Mouse (Mus musculus): ENCODE measurements at regions not wholly inside any gene's neighbourhood (a gene's known extent, or its start where the extent isn't known, plus 50 kb on each side); places are given as distances from the start of the nearest gene placed in this dataset.
A peak's percentile ranks its signal among the peaks of the same experiment; 100 is the strongest.

- Histone ChIP-seq H3K9me3 (ENCODE audit: control insufficient read depth, low read length) (no peaks in the 10 kb centered on the region), H3K27me3 (ENCODE audit: control insufficient read depth, insufficient read depth, low read length) (no peaks in the 10 kb centered on the region), H3K4me2 (ENCODE audit: low read depth, severe bottlenecking) (no peak overlapping the region), H3K36me3 (ENCODE audit: control insufficient read depth, insufficient read depth, low read length) (no peaks in the 10 kb centered on the region), H3K27ac (replicated peaks; ENCODE audit: low read depth, low read length) (no peak overlapping the region), H3K4me1 (ENCODE audit: control insufficient read depth, insufficient read depth, low read length) (no peaks in the 10 kb centered on the region), H3K9ac (ENCODE audit: low read length) (no peak overlapping the region), H3K4me3 (ENCODE audit: low read depth, low read length) (no peak overlapping the region)
- ATAC-seq (ENCODE audit: insufficient number of reproducible peaks, low FRiP score, low TSS enrichment, low read depth), result no peak
- WGBS, result 89% methylated on average over 6 of the region's 6 CpGs
- DNase-seq (ENCODE audit: low spot score), result no peak
Observed at GRCm38 (mm10) chr11:45719821-45720220, 132.0 kb upstream of the Clint1 start.

- H3K4me3 ChIP-seq (ENCODE audit: low read depth, low read length), result no peak overlapping the region
- peak; percentile 48 for DNase-seq (ENCODE audit: low spot score)
- H3K9ac ChIP-seq (ENCODE audit: low read length), result no peak overlapping the region
- no peaks in the 10 kb centered on the region for H3K36me3 ChIP-seq (ENCODE audit: control insufficient read depth, insufficient read depth, low read length)
- no peak for ATAC-seq (ENCODE audit: insufficient number of reproducible peaks, low FRiP score, low TSS enrichment, low read depth)
- 32% methylated on average over 3 of the region's 3 CpGs for WGBS
- H3K9me3 ChIP-seq (ENCODE audit: control insufficient read depth, low read length), result no peaks in the 10 kb centered on the region
- H3K27me3 ChIP-seq (ENCODE audit: control insufficient read depth, insufficient read depth, low read length), result no peaks in the 10 kb centered on the region
- no peak overlapping the region for H3K4me2 ChIP-seq (ENCODE audit: low read depth, severe bottlenecking)
- H3K27ac ChIP-seq (replicated peaks; ENCODE audit: low read depth, low read length), result no peak overlapping the region
- peaks cover 9% of the 10 kb centered on the region; the same call in 1 of the 2 replicates for H3K4me1 ChIP-seq (ENCODE audit: control insufficient read depth, insufficient read depth, low read length)
Observed at GRCm38 (mm10) chr11:45736561-45736960, 115.3 kb upstream of the Clint1 start.

- Histone ChIP-seq H3K4me1 (ENCODE audit: control insufficient read depth, insufficient read depth, low read length) (peaks cover 9% of the 10 kb centered on the region; the same call in 1 of the 2 replicates), H3K4me2 (ENCODE audit: low read depth, severe bottlenecking) (no peak overlapping the region), H3K4me3 (ENCODE audit: low read depth, low read length) (no peak overlapping the region), H3K27ac (replicated peaks; ENCODE audit: low read depth, low read length) (no peak overlapping the region), H3K27me3 (ENCODE audit: control insufficient read depth, insufficient read depth, low read length) (no peaks in the 10 kb centered on the region), H3K36me3 (ENCODE audit: control insufficient read depth, insufficient read depth, low read length) (no peaks in the 10 kb centered on the region), H3K9ac (ENCODE audit: low read length) (no peak overlapping the region), H3K9me3 (ENCODE audit: control insufficient read depth, low read length) (no peaks in the 10 kb centered on the region)
- DNase-seq (ENCODE audit: low spot score) (no peak), ATAC-seq (ENCODE audit: insufficient number of reproducible peaks, low FRiP score, low TSS enrichment, low read depth) (no peak)
- 80% methylated on average over 6 of the region's 6 CpGs for WGBS
Observed at GRCm38 (mm10) chr11:45738331-45738730, 113.5 kb upstream of the Clint1 start.

GRCm38 (mm10) chr11:45745941-45746340 is 105.9 kb upstream of the Clint1 start:
- no peak for ATAC-seq (ENCODE audit: insufficient number of reproducible peaks, low FRiP score, low TSS enrichment, low read depth)
- H3K4me3 ChIP-seq (ENCODE audit: low read depth, low read length), result no peak overlapping the region
- H3K27me3 ChIP-seq (ENCODE audit: control insufficient read depth, insufficient read depth, low read length), result no peaks in the 10 kb centered on the region
- H3K9ac ChIP-seq (ENCODE audit: low read length), result no peak overlapping the region
- H3K4me2 ChIP-seq (ENCODE audit: low read depth, severe bottlenecking), result no peak overlapping the region
- no peaks in the 10 kb centered on the region for H3K36me3 ChIP-seq (ENCODE audit: control insufficient read depth, insufficient read depth, low read length)
- no peak for DNase-seq (ENCODE audit: low spot score)
- no peak overlapping the region for H3K27ac ChIP-seq (replicated peaks; ENCODE audit: low read depth, low read length)
- 84% methylated on average over 2 of the region's 2 CpGs for WGBS
- H3K9me3 ChIP-seq (ENCODE audit: control insufficient read depth, low read length), result no peaks in the 10 kb centered on the region
- no peaks in the 10 kb centered on the region for H3K4me1 ChIP-seq (ENCODE audit: control insufficient read depth, insufficient read depth, low read length)

- Histone ChIP-seq H3K4me2 (ENCODE audit: low read depth, severe bottlenecking) (no peak overlapping the region), H3K36me3 (ENCODE audit: control insufficient read depth, insufficient read depth, low read length) (no peaks in the 10 kb centered on the region), H3K9ac (ENCODE audit: low read length) (no peak overlapping the region), H3K9me3 (ENCODE audit: control insufficient read depth, low read length) (no peaks in the 10 kb centered on the region), H3K4me3 (ENCODE audit: low read depth, low read length) (no peak overlapping the region), H3K4me1 (ENCODE audit: control insufficient read depth, insufficient read depth, low read length) (peaks cover 4% of the 10 kb centered on the region; the same call in 1 of the 2 replicates), H3K27ac (replicated peaks; ENCODE audit: low read depth, low read length) (no peak overlapping the region), H3K27me3 (ENCODE audit: control insufficient read depth, insufficient read depth, low read length) (no peaks in the 10 kb centered on the region)
- DNase-seq (ENCODE audit: low spot score), result no peak
- 66% methylated on average over 2 of the region's 2 CpGs for WGBS
- ATAC-seq (ENCODE audit: insufficient number of reproducible peaks, low FRiP score, low TSS enrichment, low read depth), result no peak
Observed at GRCm38 (mm10) chr11:45750249-45750648, 101.6 kb upstream of the Clint1 start.

- peaks cover 4% of the 10 kb centered on the region; the same call in 1 of the 2 replicates for H3K4me1 ChIP-seq (ENCODE audit: control insufficient read depth, insufficient read depth, low read length)
- DNase-seq (ENCODE audit: low spot score) (peak; percentile 56), ATAC-seq (ENCODE audit: insufficient number of reproducible peaks, low FRiP score, low TSS enrichment, low read depth) (peak; percentile 60; the same call in 1 of the 2 replicates)
- H3K4me3 ChIP-seq (ENCODE audit: low read depth, low read length), result no peak overlapping the region
- no peaks in the 10 kb centered on the region for H3K9me3 ChIP-seq (ENCODE audit: control insufficient read depth, low read length)
- H3K27me3 ChIP-seq (ENCODE audit: control insufficient read depth, insufficient read depth, low read length), result no peaks in the 10 kb centered on the region
- no peak overlapping the region for H3K4me2 ChIP-seq (ENCODE audit: low read depth, severe bottlenecking)
- no peak overlapping the region for H3K27ac ChIP-seq (replicated peaks; ENCODE audit: low read depth, low read length)
- H3K9ac ChIP-seq (ENCODE audit: low read length), result no peak overlapping the region
- 47% methylated on average over 1 of the region's 1 CpGs for WGBS
- H3K36me3 ChIP-seq (ENCODE audit: control insufficient read depth, insufficient read depth, low read length), result no peaks in the 10 kb centered on the region
Observed at GRCm38 (mm10) chr11:45752237-45752636, 99.6 kb upstream of the Clint1 start.

- Histone ChIP-seq H3K4me2 (ENCODE audit: low read depth, severe bottlenecking) (no peak overlapping the region), H3K4me1 (ENCODE audit: control insufficient read depth, insufficient read depth, low read length) (peaks cover 4% of the 10 kb centered on the region; the same call in 1 of the 2 replicates)
- WGBS, result 62% methylated on average over 2 of the region's 2 CpGs
Observed at GRCm38 (mm10) chr11:45752791-45753190, 99.1 kb upstream of the Clint1 start.

GRCm38 (mm10) chr11:45767081-45767480 is 84.8 kb upstream of the Clint1 start:
- Histone ChIP-seq H3K27ac (replicated peaks; ENCODE audit: low read depth, low read length) (no peak overlapping the region), H3K4me3 (ENCODE audit: low read depth, low read length) (no peak overlapping the region), H3K36me3 (ENCODE audit: control insufficient read depth, insufficient read depth, low read length) (no peaks in the 10 kb centered on the region), H3K4me1 (ENCODE audit: control insufficient read depth, insufficient read depth, low read length) (no peaks in the 10 kb centered on the region), H3K27me3 (ENCODE audit: control insufficient read depth, insufficient read depth, low read length) (no peaks in the 10 kb centered on the region), H3K9ac (ENCODE audit: low read length) (no peak overlapping the region), H3K4me2 (ENCODE audit: low read depth, severe bottlenecking) (no peak overlapping the region), H3K9me3 (ENCODE audit: control insufficient read depth, low read length) (no peaks in the 10 kb centered on the region; the same call in 1 of the 2 replicates)
- ATAC-seq (ENCODE audit: insufficient number of reproducible peaks, low FRiP score, low TSS enrichment, low read depth), result no peak
- no peak for DNase-seq (ENCODE audit: low spot score)
- 79% methylated on average over 4 of the region's 4 CpGs for WGBS

More at GRCm38 (mm10) chr11:45752791-45753190, 99.1 kb upstream of the Clint1 start:
- Histone ChIP-seq H3K27me3 (ENCODE audit: control insufficient read depth, insufficient read depth, low read length) (no peaks in the 10 kb centered on the region), H3K36me3 (ENCODE audit: control insufficient read depth, insufficient read depth, low read length) (no peaks in the 10 kb centered on the region), H3K9ac (ENCODE audit: low read length) (no peak overlapping the region), H3K9me3 (ENCODE audit: control insufficient read depth, low read length) (no peaks in the 10 kb centered on the region), H3K4me3 (ENCODE audit: low read depth, low read length) (no peak overlapping the region), H3K27ac (replicated peaks; ENCODE audit: low read depth, low read length) (no peak overlapping the region)
- no peak for ATAC-seq (ENCODE audit: insufficient number of reproducible peaks, low FRiP score, low TSS enrichment, low read depth)
- no peak for DNase-seq (ENCODE audit: low spot score)

- H3K9ac ChIP-seq (ENCODE audit: low read length), result no peak overlapping the region
- H3K4me3 ChIP-seq (ENCODE audit: low read depth, low read length), result no peak overlapping the region
- H3K4me1 ChIP-seq (ENCODE audit: control insufficient read depth, insufficient read depth, low read length), result no peaks in the 10 kb centered on the region
- ATAC-seq (ENCODE audit: insufficient number of reproducible peaks, low FRiP score, low TSS enrichment, low read depth) (no peak), DNase-seq (ENCODE audit: low spot score) (no peak)
- H3K27me3 ChIP-seq (ENCODE audit: control insufficient read depth, insufficient read depth, low read length), result no peaks in the 10 kb centered on the region
- 88% methylated on average over 4 of the region's 4 CpGs for WGBS
- no peak overlapping the region for H3K4me2 ChIP-seq (ENCODE audit: low read depth, severe bottlenecking)
- no peaks in the 10 kb centered on the region for H3K9me3 ChIP-seq (ENCODE audit: control insufficient read depth, low read length)
- no peak overlapping the region for H3K27ac ChIP-seq (replicated peaks; ENCODE audit: low read depth, low read length)
- H3K36me3 ChIP-seq (ENCODE audit: control insufficient read depth, insufficient read depth, low read length), result no peaks in the 10 kb centered on the region
Observed at GRCm38 (mm10) chr11:45782435-45782834, 69.4 kb upstream of the Clint1 start.
